Mouse (Mus musculus): Measurements from ENCODE around the gene Gria3. TPM values are rescaled to one million over a fixed set of nuclear protein-coding genes. Genes with fewer than 3 reads are reported as not detected.

Gene Gria3
- polyA plus RNA-seq (2012; rRNA removed): 27.2 and 27.3 TPM in 2 replicates

GRCm38 (mm10) chrX:41400058-41400904, at the start of gene Gria3:
Gene Gria3, plus strand, starts transcription at chrX:41400854.

Data from central nervous system, embryonic 18 days (tissue).